Mouse (Mus musculus) adrenal gland, postnatal 25 days (tissue): ENCODE measurements at regions not wholly inside any gene's neighbourhood (a gene's known extent, or its start where the extent isn't known, plus 50 kb on each side); places are given as distances from the start of the nearest gene placed in this dataset.
A peak's percentile ranks its signal among the peaks of the same experiment; 100 is the strongest.

Experiments
- DNase-seq: peaks from one replicate; pipeline ENCODE4 v3.0.0; 2021; ENCODE audit warnings: mixed read lengths

DNA sequence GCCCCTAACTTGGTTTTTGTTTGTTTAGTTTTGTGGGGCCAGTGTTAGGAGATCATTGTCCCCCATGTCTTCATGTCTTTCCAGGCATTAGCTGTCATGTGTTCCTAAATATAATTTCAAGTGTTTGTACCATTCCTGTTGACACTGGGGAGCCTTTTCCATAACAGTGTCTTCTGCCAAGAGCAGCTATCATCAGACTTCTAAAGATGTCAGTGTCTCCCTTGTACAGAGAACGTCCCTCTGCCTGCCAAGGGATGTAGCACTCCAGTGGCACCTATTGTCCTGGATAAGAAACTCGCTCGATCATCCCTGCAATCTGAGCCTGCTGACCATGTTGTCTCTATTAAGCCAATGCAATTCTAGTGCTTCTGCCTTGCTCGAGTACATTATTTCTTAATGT is 64.6 kb upstream of the Lhfpl2 start:
- no peak for DNase-seq

DNA sequence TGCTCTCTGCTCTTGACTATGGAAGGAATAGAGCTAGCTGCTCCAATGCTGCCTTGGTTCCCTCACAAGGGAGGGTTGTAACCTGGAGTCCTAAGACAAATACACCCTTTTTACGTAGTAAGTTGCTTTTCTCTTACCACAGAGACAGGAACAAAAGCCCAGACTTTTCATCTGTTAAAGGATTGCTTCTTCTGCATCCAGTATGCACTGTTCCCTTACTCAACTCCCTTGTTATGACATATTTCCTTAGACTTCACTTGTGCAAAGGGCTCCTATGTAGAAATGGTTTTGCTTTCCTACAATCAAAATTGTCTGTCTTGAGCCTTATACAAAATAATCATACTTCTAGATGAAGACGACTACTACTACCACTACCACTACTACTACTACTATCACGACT is 62.2 kb upstream of the Lhfpl2 start:
- DNase-seq: no peak

DNA sequence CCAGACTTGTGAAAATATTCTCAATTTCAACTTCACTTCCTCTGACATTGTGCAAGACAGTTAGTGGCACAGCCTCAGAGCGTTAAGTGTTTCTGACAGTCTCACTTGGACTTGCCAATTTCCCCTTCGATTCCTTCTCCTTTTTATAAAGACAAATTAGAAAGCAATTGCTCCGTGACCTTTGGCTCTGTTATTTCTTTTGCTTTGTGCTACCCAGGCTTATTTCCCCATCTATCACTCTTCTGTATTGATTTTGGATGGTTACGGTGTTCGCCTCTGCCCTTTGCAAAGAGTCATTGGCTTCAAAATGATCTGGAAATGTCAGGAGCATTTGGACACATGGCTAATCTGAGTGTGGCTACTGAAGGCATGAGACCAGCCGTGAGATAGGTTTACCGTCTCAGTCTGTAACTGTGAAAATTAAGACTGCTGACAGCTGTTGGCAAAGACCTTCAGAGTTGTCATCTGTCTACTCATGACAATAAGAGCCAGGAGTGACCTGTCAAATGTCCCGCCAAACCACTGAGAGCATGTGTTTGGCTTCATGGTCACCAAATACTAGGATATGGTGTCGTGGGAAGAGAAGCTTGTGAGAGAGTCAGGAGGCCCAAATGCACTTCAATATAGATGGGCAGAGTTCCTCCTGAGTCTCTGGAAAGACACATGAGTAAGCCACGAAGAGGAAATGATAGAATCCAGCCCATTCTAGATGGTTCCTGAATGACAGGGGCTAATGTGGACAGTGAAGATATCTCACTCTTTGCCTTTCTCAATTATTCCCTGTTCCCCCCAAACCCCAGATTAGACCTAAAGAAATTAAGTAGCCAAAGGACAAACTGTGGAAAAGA is 60.8 kb upstream of the Lhfpl2 start:
- DNase-seq: no peak

DNA sequence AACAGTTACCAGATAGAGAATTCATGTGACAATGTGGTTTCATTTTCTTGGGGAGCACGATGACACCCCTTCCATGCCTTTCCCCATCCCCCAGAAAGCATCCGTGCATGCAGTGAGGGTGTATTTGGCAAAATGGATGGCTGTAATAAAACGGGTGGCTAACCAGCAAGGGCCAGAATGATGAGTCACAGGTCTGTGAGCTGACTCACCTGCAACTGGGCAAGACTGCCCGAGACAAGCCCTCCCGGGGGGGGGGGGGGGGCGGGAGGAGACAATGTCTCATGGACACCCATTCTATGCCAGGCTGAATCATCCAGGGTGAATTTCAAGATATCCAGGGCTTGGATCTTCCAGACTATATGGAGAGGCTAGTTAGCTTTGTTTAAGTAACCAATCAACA is 59.6 kb upstream of the Lhfpl2 start:
- DNase-seq: peak; percentile 59

DNA sequence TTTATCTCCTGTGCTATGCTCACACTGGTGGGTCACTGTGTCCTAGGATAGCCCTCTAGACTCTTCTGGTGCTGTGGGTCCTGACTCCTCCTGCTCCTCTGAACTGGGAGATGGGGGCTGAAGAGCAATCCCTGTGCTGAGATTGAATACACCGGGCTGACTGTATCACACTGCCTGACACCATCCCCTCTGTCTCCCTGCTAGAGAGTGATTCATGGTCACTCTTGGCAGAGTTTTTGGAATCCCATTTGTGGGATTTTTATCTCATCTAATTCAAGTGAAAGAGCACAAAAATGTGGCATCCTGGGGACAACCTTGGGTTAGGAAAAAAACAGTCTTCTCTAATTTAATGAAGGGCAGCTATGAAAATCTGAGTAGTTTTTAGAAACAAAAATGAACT is 59.2 kb upstream of the Lhfpl2 start:
- DNase-seq: no peak

DNA sequence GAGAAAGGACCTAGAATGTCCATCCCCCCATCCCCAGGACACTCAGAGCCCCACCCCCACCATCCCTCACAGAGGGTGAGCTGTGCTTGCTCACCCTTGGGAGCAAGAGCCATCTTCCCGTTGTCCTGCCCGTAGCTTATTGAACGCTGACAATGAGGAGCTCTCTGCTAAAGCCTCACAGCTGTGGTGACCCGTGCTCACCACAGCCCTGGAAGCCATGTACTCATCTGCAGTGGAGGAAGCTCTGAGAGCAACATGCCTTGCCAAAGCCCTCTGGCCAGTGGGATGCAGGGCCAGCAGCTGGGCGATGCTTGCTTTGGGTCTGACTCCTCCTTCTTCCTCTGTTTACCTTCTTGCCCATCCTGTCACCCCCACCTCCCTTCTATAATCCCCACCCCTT is 53.8 kb upstream of the Lhfpl2 start:
- no peak for DNase-seq

DNA sequence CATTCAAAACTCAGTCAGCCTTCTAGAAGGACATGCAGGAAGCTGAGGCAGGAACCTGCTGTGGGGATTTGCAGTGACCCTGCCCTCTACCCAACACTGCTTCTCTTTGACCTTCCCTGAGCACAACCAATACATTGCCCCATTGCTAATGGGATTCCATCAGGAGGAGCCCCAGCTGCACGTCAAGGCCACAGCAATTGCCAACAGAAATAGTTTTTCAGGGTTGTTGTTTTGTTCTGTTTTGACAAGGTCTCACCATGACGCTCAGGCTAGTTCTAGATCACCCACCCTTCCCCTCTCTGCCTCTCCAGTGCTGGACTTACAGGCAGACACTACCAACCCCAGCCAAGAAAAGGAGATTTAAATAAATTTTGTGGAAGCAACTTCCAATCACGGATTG is 53.2 kb upstream of the Lhfpl2 start:
- no peak for DNase-seq

DNA sequence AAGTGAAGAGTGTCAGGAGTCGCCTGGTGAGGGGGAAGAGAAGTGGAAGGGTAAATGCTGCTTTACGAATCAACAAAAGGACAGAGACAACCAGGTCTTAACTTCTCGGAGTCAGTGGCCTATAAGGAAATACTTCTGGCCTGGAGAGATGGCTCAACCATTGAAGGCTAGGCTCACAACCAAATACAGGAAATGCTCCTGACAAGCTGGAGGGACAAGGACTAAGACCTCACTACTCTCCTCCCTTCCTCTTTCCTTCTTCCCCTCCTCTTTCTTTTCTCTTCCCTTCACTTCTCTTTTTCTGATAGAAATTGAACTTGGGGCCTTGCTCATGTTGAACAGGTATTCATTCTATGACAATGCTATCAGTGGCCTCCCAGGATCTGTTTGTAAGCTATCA is 51.7 kb upstream of the Lhfpl2 start:
- DNase-seq: no peak
